Mouse (Mus musculus) heart, embryonic 16.5 days (tissue): ENCODE measurements around the gene Lypd4. TPM values are rescaled to one million over a fixed set of nuclear protein-coding genes. Genes with fewer than 3 reads are reported as not detected.
"Not testable (repeated sequence)": the region's sequence is repeated elsewhere in the genome, so short reads cannot be mapped to it uniquely, and the experiment has no call there.

Experiments used
- ATAC-seq: fragments of 200-750 bp; cut with Nextera tagmentation; replicated peaks from 2 replicates; pipeline ENCODE4 v1.8.0; 2017; ENCODE audit warnings: moderate number of reproducible peaks; ENCODE audit not compliant: insufficient read depth, low FRiP score; ENCODE audit errors: extremely low read depth
- H3K27ac ChIP-seq: fragments of 300-500 bp; sonication (generic); 2 replicates; pipeline ENCODE4 v1.5.1; 2014; ENCODE audit warnings: mild to moderate bottlenecking, low read length, control low read depth, moderate library complexity
- H3K27me3 ChIP-seq: fragments of 300-500 bp; sonication (generic); 2 replicates; pipeline ENCODE4 v1.6.1; 2014; ENCODE audit warnings: low read length, mixed read lengths; ENCODE audit not compliant: control insufficient read depth, insufficient read depth
- H3K36me3 ChIP-seq: fragments of 300-500 bp; sonication (generic); 2 replicates; pipeline ENCODE4 v1.6.1; 2014; ENCODE audit not compliant: control insufficient read depth, insufficient read depth
- H3K4me1 ChIP-seq: fragments of 300-500 bp; sonication (generic); 2 replicates; pipeline ENCODE4 v1.6.1; 2014; ENCODE audit warnings: low read length, mixed read lengths; ENCODE audit not compliant: control insufficient read depth, insufficient read depth
- H3K4me2 ChIP-seq: fragments of 300-500 bp; sonication (generic); 2 replicates; pipeline ENCODE4 v1.6.1; 2014; ENCODE audit warnings: low read depth, mild to moderate bottlenecking, control low read depth, low read length
- H3K4me3 ChIP-seq: fragments of 300-500 bp; sonication (generic); 2 replicates; pipeline ENCODE4 v1.5.1; 2014; ENCODE audit warnings: mild to moderate bottlenecking, control low read depth, low read length
- H3K9ac ChIP-seq: fragments of 300-500 bp; sonication (generic); 2 replicates; pipeline ENCODE4 v1.6.1; 2014; ENCODE audit warnings: low read length, control low read depth
- H3K9me3 ChIP-seq: fragments of 300-500 bp; sonication (generic); replicated peaks from 2 replicates; pipeline ENCODE4 v1.6.1; 2016; ENCODE audit warnings: low read length; ENCODE audit not compliant: control insufficient read depth
- WGBS: fragments of 180-500 bp; shearing (Covaris S2); extraction: QIAGEN DNeasy Blood & Tissue Kit; methylation state at CpG from one replicate; pipeline ENCODE4 v1.1.7; 2014; 5-methylcytosine and 5-hydroxymethylcytosine counted together
- polyA plus RNA-seq: library from polyadenylated mRNA; unstranded; fragments of >200 nt; fragmentation: Nextera tagmentation; extraction: Ambion mirVana; gene quantifications from 2 replicates; pipeline ENCODE4 v1.2.1, GENCODE M21; 2015

Gene Lypd4
- polyA plus RNA-seq, 1 experiment from 2014 or later = not detected

DNA sequence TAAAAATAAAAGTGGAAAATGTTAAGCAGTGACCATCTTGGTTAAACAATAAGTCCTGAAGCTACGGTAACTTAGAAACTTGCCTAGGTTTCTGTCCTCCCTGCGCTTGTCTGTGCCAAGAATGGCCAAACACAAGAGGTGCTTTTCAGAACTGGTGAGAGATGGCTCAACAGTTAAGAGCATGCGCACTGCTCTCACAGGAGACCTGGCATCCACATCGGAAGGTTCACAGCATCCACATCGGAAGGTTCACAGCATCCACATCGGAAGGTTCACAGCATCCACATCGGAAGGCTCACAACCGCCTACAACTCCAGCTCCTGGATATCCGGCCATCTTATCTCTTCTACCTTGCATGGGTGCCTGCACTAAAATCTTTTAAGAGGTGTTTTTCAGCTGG, 24.6 kb downstream of the Lypd4 start:
- Histone ChIP-seq H3K4me1 (no peaks in the 10 kb centered on the region), H3K27ac (no peak overlapping the region), H3K4me2 (no peak overlapping the region), H3K9ac (no peak overlapping the region), H3K4me3 (no peak overlapping the region), H3K9me3 (no peaks in the 10 kb centered on the region), H3K36me3 (no peaks in the 10 kb centered on the region), H3K27me3 (no peaks in the 10 kb centered on the region)
- 76% methylated on average over 9 of the region's 9 CpGs for WGBS
- ATAC-seq = no peak

DNA sequence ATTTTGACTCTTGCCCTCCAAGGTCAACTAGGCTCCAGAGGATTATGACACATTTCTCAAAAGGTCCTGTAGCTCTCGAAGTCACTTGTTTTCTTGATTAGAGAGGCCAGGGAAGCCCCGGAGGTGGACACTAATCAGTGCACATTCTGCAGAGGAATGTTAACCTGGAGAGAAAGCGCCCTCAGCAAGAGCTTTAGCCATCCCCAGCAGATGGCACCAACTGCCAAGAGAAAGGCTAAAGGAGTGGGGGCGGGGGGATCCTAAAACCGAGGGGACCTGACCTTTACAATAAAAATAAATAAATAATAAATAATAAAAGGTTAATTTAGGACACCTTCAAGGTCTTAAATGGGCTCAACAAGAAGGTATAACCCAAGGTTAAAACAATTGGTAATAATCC, 25.6 kb downstream of the Lypd4 start:
- Histone ChIP-seq H3K4me2 (no peak overlapping the region), H3K9me3 (no peaks in the 10 kb centered on the region), H3K27ac (no peak overlapping the region), H3K27me3 (no peaks in the 10 kb centered on the region), H3K9ac (no peak overlapping the region), H3K4me3 (no peak overlapping the region), H3K4me1 (no peaks in the 10 kb centered on the region), H3K36me3 (no peaks in the 10 kb centered on the region)
- ATAC-seq = no peak
- WGBS = 28% methylated on average over 5 of the region's 5 CpGs

DNA sequence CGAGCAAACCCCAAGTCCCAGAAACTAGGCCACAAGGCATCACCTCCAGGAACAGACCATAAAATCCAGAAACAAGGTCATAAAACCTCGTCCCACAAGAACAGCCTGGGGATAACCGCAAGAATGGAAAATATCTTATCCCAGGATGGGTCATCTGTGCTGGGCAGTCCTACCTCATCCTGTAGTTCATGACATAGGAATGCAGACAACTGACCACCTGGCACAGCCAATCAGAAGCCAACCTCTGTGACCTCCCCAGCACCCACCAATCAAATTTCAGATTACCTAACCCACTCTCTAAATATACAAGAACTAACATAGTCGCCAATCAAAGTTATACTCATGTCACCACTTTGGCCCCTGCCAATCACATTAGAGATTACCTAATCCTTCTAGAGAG, 28.7 kb downstream of the Lypd4 start:
- Histone ChIP-seq H3K9ac (no peak overlapping the region), H3K9me3 (no peaks in the 10 kb centered on the region), H3K27ac (no peak overlapping the region), H3K4me2 (no peak overlapping the region), H3K27me3 (no peaks in the 10 kb centered on the region), H3K4me1 (no peaks in the 10 kb centered on the region), H3K4me3 (no peak overlapping the region), H3K36me3 (no peaks in the 10 kb centered on the region)
- ATAC-seq = no peak
- WGBS = 71% methylated on average over 4 of the region's 4 CpGs

DNA sequence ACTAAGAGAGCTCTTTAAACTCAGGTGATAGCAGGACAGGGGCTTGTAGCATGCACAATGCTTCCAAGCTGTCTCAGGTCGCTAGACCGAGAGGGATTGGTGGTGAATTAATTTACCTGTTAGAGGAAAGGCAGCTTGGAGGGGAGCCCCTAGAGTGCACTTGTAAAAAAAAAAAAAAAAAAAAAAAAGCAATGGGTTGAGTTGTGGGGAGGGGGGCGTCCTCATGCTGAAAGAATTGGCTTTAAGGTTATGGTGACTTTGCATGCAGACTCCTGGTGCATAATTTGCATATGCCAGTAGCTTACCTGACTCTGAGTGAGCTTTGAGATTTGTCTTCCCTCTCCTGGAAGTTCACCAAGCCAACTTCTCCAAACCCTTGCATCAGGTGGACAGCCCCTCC, 29.4 kb downstream of the Lypd4 start:
- no peaks in the 10 kb centered on the region for H3K27me3 ChIP-seq
- no peak overlapping the region for H3K4me2 ChIP-seq
- no peaks in the 10 kb centered on the region for H3K36me3 ChIP-seq
- H3K9ac ChIP-seq = no peak overlapping the region
- 61% methylated on average over 3 of the region's 3 CpGs for WGBS
- no peak for ATAC-seq
- H3K27ac ChIP-seq = no peak overlapping the region
- no peaks in the 10 kb centered on the region for H3K9me3 ChIP-seq
- no peak overlapping the region for H3K4me3 ChIP-seq
- H3K4me1 ChIP-seq = no peaks in the 10 kb centered on the region

DNA sequence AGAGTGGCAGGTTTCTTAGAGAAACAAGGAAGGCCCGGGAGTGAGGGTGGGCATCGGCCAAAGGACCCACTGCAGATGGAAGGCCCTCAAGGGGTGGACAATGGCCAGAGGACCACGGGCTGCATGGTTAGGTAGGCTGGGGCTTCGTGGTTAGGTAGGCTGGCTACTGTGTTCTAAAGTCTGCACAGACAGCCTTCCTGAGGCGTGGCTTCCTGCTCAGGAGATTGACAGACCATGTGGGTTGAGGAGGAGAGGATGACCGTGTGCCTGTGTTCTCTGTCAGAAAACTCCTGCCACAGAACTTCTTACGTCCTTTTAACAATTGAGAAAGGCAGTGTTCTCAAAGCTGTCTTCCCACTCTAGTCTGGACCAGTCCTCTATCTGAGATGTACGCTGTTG, 30.3 kb downstream of the Lypd4 start:
- Histone ChIP-seq H3K4me1 (no peaks in the 10 kb centered on the region), H3K4me3 (no peak overlapping the region), H3K4me2 (no peak overlapping the region), H3K27me3 (no peaks in the 10 kb centered on the region), H3K27ac (no peak overlapping the region), H3K9me3 (no peaks in the 10 kb centered on the region), H3K36me3 (no peaks in the 10 kb centered on the region), H3K9ac (no peak overlapping the region)
- no peak for ATAC-seq
- 68% methylated on average over 8 of the region's 8 CpGs for WGBS

DNA sequence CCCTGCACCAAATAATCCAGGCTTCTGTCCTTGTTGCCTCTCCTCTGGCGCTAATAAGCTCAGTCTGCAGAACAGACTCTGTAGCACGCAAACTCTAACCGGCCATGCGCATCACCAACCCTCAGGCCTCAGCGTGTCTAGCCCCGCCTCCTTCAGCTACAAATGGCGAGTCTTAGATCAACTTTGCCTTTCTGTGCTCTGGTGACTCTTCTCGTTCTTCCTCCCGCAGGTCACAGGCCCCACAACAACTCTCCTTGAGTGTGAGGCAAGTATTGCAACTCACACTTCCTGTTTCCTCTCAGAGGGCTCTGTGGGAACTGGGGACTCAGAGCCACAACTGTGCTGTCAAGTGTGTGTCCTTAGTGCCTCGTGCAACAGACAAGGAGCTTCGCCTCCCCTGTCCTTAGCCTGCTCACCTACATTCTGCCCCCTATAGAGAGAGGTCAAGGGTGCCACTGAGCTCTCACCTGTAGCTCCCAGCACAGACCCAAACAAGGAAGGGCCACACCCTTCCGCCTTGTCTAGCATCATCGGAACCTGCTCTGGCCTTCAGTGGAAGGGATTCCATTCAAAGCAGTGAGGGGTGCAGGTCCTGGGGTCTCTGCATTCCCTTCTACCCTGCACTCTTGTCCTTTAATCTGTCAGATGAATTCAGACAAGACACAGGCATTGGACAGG, 30.9 kb downstream of the Lypd4 start:
- H3K36me3 ChIP-seq, H3K27me3 ChIP-seq, ATAC-seq, H3K9me3 ChIP-seq, H3K9ac ChIP-seq, H3K4me3 ChIP-seq, H3K27ac ChIP-seq, H3K4me1 ChIP-seq, H3K4me2 ChIP-seq: not testable (repeated sequence)
- 51% methylated on average over 12 of the region's 13 CpGs for WGBS

DNA sequence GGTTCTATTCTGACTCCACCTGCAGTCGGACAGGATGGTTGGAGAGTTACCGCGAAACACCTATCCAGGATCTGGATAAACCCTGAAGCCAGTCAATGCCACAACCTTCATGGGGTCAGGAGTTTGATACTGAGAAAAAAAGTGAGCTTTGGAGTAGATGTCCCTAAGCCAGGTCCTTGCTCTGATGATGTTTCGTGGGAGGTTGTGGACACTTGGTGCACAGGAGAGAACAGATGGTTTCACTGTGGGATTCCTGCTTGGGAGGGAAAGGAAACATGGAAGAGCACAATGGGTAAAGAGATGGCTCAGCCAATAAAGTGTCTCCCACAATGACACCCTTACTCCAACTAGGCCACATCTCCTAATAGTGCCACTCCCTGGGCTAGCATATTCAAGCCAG, 42.6 kb downstream of the Lypd4 start:
- Histone ChIP-seq H3K9ac (no peak overlapping the region), H3K27me3 (no peaks in the 10 kb centered on the region), H3K4me3 (no peak overlapping the region), H3K27ac (no peak overlapping the region), H3K9me3 (no peaks in the 10 kb centered on the region), H3K36me3 (no peaks in the 10 kb centered on the region), H3K4me1 (no peaks in the 10 kb centered on the region), H3K4me2 (no peak overlapping the region)
- ATAC-seq = no peak
- 87% methylated on average over 4 of the region's 4 CpGs for WGBS

DNA sequence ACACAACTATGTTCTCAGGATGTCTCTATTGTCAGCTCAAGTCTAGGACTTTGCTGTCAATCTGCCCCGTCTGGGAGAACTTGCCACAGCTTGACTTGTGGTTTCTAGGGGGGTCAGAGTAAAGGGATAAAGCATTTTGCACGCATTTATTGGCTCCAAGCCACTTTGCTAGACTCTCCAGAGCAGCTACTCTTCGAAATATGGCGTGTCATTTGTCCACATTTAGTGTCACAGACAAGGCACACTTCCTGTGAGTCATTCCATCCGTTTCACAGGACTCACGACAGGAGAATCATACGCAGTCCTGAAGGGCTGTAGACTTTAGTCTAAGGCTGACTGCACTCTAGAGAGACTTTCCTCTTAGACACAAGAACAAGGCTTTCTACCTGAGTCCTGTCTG, 45.3 kb downstream of the Lypd4 start:
- no peak overlapping the region for H3K27ac ChIP-seq

DNA sequence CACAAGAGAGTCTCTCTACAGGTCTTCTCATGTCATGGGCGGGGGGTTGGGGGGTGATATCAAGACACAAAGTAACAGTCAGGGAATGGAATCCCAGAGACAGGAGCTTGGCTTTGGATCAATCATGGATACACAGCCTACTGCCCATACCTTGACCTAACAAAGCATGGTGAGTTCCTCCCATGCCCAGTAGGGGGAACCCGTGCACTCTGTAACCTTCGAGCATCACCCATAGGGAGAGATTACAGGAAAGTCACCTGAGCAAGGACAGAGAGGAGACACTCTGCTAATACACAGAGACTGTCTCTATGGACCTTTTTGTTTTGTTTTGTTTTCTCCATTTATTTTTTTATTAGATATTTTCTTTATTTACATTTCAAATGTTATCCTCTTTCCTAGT, 52.2 kb downstream of the Lypd4 start:
- no peaks in the 10 kb centered on the region for H3K9me3 ChIP-seq
- no peaks in the 10 kb centered on the region for H3K4me1 ChIP-seq
- WGBS = 1% methylated on average over 3 of the region's 3 CpGs
- H3K9ac ChIP-seq = no peak overlapping the region
- 0 out of 2 replicates have a peak, but pooled peaks cover 3% of the 10 kb centered on the region for H3K27me3 ChIP-seq
- H3K27ac ChIP-seq = no peak overlapping the region
- H3K4me2 ChIP-seq = no peak overlapping the region
- H3K4me3 ChIP-seq = no peak overlapping the region
- H3K36me3 ChIP-seq = no peaks in the 10 kb centered on the region
- no peak for ATAC-seq

More for the DNA sequence above, 45.3 kb downstream of the Lypd4 start:
- Histone ChIP-seq H3K4me2 (no peak overlapping the region), H3K27me3 (no peaks in the 10 kb centered on the region), H3K4me1 (no peaks in the 10 kb centered on the region), H3K9ac (no peak overlapping the region), H3K36me3 (no peaks in the 10 kb centered on the region), H3K9me3 (no peaks in the 10 kb centered on the region), H3K4me3 (no peak overlapping the region)
- no peak for ATAC-seq
- 48% methylated on average over 7 of the region's 7 CpGs for WGBS
